Mouse (Mus musculus) G1E (cell line): ENCODE results near the gene Chml.

Source experiments
- CTCF ChIP-seq: IDR thresholded peaks from 2 replicates; pipeline ENCODE4 v1.5.1; 2012; ENCODE audit warnings: low read depth, low read length, inconsistent platforms, mixed read lengths
- GATA1 ChIP-seq: IDR thresholded peaks from 2 replicates; pipeline ENCODE4 v1.6.1; 2012; ENCODE audit warnings: borderline replicate concordance, low read length, inconsistent platforms, mixed read lengths

- TF ChIP-seq CTCF (no peak), GATA1 (no peak)
Observed at GRCm38 (mm10) chr1:175639072-175639471, 53.6 kb downstream of the Chml start.
